Mouse (Mus musculus): ENCODE results near the gene Ehd2. TPM values are rescaled to one million over a fixed set of nuclear protein-coding genes. Genes with fewer than 3 reads are reported as not detected.

Ehd2 gene
- total RNA-seq, 2 experiments from 2014 or later = 93.1 to 131 TPM

DNA sequence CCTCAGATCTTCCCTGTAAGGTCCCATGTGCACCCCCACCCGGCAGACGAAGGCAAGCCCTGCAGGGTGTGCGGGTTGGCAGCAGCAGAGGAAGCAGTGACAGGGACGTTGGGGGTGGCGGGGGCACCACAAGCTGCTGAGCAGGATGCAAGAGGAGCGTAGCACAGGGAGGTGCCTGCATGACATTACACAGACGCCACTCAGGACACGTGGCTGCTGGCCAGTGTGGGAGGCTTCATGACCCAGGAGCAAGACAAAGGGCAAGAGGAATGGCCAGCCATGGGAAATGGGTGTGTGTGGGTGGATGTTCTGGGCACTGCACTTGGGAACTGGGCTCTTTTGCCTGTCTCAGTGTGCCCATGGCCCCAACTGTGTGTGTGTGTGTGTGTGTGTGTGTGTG lies 12.9 kb upstream of the Ehd2 start:
- peak; percentile 38 to 47 for DNase-seq
- intact Hi-C loops (cut with DNase I) = loop anchor here (10.0 kb wide), 1 partner anchor 285 kb away; no protein-coding TSS in a partner anchor

DNA sequence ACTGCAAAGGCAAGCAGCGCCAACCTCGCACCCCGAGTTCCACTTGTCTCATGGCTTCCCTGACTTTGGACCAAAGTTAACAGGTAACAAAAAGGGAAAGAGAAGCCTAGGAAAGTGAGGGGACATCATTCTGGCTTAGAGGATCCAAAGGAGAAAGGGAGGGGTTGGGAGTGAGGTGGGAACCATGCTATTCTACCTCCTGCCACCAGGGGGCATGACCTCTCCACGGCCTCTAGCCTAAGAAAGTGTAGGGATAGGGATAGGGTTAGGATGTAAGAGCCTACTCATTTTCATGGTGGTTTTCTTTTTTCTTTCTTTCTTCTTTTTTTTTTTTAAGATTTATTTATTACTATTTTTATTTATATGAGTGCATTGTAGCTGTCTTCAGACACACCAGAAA lies 8.5 kb upstream of the Ehd2 start:
- intact Hi-C loops (cut with DNase I) = loop anchor here (2.0 kb wide), 1 partner anchor 177 kb away; no protein-coding TSS in a partner anchor
- peak; percentile 69 to 70 for DNase-seq

DNA sequence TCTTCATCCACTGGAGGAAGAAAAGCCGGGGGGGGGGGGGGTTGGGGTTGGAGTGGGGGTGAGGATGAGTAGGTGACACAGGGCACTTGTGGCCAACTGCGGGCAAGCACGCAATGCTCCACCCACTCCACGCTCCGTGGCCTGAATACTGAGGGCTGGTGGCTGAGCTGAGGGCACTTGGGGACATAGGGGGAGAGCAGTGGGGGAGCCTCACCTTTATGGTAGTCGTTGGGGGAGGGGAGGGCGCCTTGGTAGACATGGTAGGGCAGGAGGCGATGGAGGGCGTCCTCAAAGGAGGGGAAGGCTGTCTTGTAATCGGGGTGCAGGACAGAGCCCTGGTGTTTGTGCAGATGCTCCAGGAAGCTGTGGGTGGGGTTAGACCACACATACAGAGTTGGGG lies 8.1 kb upstream of the Ehd2 start:
- intact Hi-C loops (cut with DNase I) = no loop called here
- no peak for DNase-seq

DNA sequence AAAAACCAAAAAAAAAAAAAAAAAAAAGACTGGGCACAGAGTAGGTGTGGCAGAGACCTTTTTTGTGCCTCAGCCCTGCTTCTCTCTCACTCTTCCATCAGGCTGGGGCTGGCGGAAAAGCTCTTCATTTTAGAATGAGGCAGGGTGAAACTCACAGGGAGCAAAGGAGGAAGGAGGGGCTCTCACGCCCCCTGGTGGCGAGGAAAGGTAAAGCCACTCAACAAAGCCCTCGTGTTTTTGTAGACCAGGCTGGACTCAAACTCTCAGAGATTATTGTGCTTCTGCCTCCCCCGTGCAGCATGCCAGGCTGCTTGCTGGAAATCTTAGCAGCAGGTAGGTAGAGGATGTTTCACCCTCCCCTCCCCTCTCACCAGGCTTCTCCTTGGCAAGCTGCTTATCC lies 7.3 kb upstream of the Ehd2 start:
- DNase-seq = peak; percentile 76 to 77
- intact Hi-C loops (cut with DNase I) = no loop called here

DNA sequence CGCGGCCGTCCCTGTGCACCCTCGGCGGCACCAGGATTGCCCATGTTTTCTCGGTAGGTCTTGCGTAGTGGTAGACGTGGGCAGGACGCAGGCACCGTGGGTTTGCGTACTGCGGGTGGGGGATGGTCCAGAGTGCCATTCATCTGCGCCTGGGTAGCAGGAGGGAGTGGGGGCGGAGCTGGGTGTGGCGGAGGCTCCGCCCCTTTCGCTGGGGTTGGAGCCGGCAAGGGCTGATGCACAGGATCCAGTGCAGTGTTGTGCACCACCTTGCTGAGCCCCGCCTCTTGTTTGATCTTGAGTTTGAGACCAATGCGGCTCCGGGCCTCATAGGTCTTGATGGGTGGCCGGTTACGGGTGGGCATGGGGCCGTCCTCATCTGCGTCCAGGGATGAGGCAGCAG lies 4.9 kb upstream of the Ehd2 start:
- DNase-seq = no peak
- intact Hi-C loops (cut with DNase I) = no loop called here

DNA sequence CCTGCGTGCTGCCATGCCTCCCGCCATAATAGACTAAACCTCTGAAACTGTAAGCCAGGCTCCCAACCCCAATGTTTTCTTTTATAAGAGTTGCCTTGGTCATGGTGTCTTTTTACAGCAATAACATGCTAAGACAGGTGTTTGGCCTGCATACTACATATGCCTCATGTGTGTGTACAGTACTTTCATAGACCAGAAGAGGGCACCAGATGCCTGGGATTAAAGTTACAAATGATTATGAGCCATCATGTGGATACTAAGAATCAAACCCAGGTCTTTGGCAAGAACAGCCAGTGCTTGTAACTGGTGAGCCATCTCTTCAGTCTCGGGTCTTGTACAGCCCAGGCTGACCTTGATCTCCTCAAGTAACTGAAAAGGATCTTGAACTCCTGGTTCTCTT lies 2.3 kb upstream of the Ehd2 start:
- no peak for DNase-seq
- intact Hi-C loops (cut with DNase I) = no loop called here

DNA sequence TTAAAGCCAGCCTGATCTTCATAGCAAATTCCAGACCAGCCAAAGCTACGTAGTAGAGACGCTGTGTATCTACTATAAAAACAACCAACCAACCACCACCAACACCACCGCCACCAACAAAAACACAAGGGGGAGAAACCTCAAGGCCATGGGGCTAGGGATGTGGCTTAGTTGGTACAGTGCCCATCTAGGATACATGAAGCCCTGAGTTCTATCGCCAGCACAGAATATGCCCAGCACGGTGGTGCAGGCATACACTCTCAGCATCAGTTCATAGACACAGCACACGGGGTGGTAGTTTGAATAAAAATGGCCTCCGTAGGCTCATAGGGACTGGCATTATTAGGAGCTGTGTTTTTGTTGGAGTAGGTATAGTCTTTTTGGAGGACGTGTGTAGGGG lies 955 bp upstream of the Ehd2 start:
- DNase-seq = no peak
- intact Hi-C loops (cut with DNase I) = no loop called here

DNA sequence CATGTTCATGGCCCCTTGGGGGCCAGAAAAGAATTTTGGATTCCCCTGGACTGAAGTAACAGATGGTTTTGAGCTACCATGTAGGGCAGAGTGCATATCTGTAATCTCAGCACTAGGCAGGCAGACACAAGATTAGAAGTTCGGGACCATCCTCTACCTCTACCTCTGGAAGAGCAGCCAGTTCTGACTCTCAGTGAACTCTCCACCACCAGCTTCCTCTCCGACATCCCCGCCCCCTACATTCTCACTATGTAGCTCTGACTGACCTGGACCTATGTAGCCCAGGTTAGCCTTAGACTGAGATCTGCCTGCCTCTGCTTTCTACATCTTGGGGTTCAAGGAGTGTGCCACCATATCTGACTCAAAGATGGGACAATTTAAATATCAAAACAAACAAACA lies 878 bp downstream of the Ehd2 start:
- intact Hi-C loops (cut with DNase I) = no loop called here
- DNase-seq = no peak

DNA sequence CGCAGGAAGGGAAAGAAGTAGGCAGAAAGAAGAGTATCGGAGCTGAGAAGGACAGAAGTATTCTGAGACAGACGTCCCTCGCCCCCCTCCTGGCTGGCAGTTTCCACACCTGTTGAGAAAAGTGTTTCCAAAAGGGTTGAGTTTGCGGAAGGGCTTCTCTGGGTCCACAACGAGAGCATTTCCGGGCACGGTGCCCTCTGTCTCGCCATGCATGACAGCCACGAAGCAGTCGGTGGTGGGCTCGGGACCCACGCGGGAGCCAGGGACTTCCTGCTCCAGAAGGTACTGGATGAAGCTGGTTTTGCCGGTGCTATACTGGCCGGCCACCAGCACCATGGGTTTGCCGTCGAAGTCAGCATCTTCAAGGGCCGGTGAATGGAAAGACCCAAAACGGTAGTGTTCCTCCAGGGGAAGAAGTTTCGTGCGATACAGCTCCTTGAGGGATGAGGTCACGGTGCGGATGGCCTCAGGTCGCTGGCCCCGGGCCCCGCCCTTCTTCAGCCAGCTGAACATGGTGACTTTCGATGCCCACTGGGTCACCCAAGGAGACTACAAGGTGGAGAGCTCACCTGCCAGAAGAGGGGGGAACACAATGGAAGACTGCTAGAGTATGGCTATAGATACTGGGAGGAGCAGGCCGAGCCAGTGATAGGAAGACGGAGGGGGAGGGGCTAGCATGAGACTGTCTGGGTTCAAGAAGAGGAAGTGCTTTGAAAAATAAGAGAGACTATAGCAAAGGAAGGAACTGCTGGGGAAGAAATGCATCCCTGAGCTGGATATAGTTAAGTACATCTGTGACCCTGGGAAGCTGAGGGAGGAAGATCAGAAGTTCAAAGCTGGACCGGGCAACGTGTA lies 3.3 kb downstream of the Ehd2 start:
- intact Hi-C loops (cut with DNase I) = no loop called here
- no peak for DNase-seq

DNA sequence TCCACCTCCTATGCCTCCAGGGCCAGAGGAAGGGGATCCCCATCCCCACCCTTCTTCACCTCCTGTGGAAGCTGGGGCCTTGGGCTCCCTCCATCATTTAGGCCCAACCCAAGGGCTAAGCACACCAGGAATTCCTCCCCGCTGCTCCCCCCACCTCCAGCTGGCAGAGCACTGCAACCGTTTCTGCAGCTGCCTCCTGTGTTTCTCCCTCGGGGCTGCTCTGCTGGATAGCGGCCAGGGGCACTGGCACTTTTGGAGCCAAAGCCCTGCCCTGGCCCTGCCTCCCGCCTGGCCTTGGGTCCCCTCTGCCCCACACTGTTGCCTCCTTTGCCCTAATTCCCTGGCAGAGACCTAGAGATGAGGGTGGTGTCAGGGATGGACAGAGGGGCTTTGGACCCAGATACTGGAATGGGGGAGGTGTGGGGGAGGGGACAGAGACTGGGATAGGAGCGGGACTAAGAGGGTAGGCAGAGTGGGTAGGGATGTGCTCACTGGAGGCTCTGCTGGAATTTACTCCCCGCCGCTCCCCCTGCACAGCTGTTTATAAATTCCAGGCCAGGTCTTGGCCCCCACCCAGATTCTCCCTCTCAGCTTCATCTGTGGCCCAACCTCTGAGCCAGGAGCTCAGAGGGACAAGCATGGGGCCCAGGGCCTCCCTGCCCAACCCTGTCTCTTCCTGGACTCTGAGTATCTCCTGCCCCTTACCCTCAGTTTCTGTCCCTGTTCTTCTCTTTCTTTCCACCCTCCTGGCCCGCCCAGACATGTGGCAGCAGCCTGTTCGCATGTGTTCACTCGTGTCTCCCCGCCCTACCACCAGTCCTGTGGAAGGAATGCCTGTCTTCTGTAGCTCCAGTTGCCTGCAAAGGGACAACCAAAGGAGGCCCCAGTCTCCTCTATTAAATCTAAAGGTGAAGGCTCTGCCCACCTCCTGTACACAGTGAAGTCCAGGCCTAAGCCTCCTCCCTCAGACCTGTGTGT lies 4.8 kb downstream of the Ehd2 start:
- intact Hi-C loops (cut with DNase I) = loop anchor here (1.0 kb wide), 1 partner anchor 28 kb away; no protein-coding TSS in a partner anchor
- peak; percentile 90 to 92 for DNase-seq

DNA sequence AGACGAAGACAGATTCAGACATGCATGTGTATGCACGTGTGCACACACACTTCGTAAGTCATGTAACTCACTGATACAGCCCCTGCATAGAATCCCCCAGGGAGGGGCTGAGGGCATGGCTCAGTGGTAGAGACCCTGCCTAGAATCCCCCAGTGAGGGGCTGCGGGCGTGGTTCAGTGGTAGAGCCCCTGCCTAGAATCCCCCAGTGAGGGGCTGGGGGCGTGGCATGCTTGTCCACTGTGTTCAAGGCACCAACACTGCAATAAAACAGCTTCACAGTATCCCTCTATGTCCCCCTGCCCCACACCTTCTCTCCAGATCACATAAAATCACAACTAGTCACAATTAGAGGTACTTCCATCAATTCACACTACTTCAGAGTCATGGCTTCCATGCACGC lies 5.6 kb downstream of the Ehd2 start:
- intact Hi-C loops (cut with DNase I) = loop anchor here (1.0 kb wide), 1 partner anchor 27 kb away; no protein-coding TSS in a partner anchor

DNA sequence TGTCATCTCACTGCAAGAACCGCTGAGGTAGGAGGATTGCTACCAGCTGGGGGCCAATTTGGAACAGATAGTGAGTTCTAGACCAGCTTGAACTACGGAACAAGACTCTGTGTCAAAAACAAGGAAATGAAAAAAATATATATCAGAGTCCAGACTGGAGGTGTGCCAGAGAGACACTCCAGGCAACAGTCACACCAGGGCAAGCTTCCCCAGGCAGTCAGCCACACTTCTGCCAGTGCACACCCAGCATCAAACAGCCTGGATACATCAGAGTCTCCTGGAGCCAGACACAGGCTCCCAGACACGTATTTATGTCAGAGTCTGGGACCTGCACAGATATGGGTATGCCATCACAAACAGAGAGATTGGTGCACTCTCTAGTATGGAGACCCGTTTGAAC lies 6.1 kb downstream of the Ehd2 start:
- no peak for DNase-seq
- intact Hi-C loops (cut with DNase I) = no loop called here

More for the DNA sequence above, 5.6 kb downstream of the Ehd2 start:
- no peak for DNase-seq

DNA sequence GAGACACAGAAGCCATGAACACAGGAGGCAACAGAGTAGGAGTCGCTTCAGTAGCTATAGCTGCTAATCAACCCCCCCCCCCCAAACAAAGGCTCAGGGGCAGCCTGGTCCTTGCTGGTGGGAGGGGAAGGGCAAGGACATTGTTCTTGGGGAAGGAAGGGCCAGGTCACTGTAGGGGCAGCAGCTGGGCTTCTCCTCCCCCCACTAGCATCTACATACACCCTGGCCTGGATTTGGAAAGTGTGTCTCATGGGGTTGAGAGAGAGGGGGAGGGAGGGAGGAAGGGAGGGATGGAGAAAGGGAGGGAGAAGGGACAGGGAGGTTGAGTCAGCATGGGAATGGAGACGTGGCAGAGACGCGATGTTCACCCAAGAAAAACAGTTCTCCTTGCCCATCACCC lies 6.7 kb downstream of the Ehd2 start:
- no peak for DNase-seq
- intact Hi-C loops (cut with DNase I) = no loop called here

DNA sequence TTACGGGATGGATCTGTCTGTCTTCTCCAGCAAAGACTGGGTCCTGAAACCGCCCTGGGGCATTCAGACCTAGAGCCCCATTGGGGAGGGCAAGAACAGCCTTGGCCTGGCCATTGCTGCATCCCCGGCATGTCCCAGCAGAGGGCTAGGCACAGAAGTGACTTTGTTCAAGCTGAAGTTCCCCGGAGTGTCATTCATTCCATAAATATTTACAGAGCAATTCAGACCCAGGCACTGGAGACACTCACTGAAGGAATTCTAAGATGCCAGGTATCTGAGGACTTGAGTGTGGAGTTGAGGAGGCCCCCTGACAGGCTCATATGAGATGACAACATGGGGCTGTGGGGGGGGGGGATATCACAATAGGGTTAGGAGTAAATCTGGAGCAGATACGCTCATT lies 11.2 kb downstream of the Ehd2 start:
- DNase-seq = no peak
- intact Hi-C loops (cut with DNase I) = loop anchor here (10.0 kb wide), 1 partner anchor 889 kb away; the partner anchor contains the start of gene Prkd2

DNA sequence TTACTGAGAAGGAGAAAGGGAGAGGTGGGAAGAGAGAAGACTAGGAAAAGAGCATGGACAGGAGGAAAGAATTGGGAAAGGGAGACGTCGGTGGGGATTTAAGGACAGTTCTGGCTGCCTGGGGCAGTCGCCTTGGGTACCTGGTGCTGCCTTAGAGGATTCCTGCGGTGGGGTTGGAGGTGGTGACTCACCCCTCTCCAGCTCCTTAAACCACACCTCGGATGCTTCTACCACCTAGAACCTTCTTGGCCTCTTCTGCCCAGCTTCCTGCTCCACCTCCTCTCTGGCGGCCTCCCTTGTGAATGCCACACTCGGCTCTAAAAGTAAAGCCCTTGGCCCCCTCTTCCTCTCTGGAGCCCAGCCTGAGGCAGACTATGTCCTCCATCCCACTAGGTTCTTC lies 11.9 kb downstream of the Ehd2 start:
- intact Hi-C loops (cut with DNase I) = loop anchor here (10.0 kb wide), 1 partner anchor 889 kb away; the partner anchor contains the start of gene Prkd2
- peak in 1 of 2 experiments; percentile 60 for DNase-seq

DNA sequence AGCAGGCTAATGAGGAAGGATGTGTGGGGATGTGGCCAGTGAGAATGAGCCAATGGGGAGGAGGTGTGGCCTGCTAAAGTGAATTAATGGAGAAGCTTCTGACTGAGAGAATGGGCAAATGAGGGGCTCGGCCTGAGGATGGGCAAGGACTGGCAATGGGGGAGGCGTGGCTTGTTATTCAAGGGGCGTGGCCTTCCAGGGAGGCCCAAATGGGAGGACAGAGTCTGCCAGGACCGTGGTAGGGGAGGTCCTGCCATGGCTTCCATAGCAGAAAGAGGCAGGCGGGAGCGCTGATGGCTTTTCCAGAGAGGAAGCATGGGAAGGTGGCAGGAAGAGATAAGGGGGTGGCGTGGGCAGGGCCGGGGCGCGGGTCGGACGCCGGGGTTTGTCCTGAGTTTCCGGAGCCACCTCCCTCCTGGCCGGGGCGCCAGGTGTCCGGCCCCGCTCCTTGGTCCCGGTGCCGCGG lies 12.4 kb downstream of the Ehd2 start:
- DNase-seq = peak; percentile 75 to 78
- intact Hi-C loops (cut with DNase I) = loop anchor here (10.0 kb wide), 1 partner anchor 890 kb away; the partner anchor contains the start of gene Prkd2

DNA sequence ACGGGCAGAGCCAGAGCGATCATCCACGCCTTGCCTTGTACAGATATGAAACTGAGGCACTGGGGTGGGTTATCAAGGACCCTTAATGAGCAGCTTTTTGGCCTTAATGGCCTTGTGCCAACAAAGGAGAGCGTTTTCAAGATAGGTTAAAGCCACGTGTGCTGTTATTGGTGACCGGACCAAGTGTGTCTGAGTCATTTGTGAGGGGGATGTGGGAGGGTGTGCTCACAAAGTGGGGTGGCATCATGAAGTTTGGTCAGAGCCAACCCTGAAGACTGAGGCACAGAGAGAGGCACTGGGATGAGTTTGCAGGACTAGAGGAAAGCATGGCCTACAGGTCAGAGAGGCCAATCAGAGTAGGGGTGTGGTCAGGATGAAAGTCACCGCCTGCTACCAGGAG lies 12.9 kb downstream of the Ehd2 start:
- DNase-seq = no peak
- intact Hi-C loops (cut with DNase I) = loop anchor here (10.0 kb wide), 1 partner anchor 890 kb away; the partner anchor contains the start of gene Prkd2

DNA sequence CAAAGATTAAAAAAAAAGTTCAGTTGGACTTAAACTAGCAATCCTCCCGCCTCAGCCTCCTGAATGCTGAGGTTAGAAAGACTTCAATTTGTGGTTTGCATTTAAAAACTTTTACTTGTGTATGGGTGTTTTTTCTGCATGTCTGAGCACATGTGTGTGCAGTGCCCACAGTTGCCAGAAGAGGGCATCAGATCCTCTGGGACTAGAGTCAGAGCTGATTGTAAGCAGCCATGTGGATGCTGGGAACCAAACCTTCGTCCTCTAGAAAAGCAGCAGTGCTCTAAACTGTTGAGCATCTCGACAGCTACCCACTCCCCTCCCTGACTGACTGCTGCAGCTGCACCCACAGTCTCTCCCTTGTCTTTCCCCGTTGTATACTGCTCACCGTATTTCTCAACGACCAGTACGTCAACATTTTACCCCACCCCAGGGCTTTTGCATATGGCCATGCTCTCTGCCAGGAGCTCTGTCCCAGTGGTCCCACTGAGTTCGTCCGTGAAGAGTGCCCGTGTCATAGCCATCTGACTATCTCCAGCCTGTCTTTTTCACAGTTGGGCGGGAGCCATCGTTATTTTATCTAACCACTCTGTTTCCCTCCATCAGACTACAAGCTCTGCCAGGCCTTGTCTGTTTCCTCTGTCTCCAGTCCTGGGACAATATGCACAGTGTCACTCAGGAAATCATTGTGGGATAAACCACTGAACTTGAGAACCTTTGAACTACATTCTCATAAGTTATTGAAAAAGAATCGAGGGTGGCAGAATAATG lies 13.9 kb downstream of the Ehd2 start:
- intact Hi-C loops (cut with DNase I) = loop anchor here (10.0 kb wide), 1 partner anchor 891 kb away; the partner anchor contains the start of gene Prkd2
- DNase-seq = no peak

DNA sequence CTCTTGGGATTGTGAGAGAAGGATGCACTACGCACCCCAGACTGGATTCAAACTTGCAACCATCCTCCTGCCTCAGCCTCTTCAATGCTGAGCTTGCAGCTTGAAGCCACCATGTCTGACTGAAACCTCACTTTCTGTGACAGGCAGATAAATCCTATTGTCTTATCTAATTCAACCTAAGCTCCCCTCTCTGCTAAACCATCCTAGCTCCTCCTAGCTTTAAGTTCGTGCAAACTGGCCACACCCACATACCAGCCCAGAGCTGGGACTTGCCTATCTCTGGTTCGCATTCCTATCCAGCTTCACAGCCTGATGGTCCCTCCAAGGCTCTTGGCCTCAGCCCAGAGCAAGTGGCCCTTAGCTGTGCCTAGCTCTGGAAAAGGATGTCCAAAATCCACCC lies 15.0 kb downstream of the Ehd2 start:
- intact Hi-C loops (cut with DNase I) = loop anchor here (10.0 kb wide), 1 partner anchor 892 kb away; the partner anchor contains the start of gene Prkd2
- no peak for DNase-seq

DNA sequence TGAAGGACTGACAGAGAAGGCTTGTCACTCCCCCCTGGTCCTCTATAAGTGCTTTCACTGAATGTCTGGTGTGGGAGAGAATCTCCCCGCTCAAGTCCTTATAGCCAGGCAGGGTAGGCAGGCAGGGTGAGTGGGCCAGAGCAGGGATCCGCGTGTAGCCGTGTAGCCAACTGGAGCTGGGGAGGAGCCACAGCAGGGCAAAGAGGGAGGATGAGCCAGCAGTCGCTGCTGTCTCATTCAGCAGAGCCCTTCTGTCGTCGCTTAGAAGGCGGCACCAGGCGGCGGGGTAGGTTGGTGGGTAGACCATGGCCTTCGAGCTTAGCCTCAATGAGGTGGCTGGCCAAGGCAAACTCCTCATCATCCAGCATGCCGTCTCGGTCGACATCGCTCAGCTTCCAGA lies 17.4 kb downstream of the Ehd2 start:
- DNase-seq = no peak
- intact Hi-C loops (cut with DNase I) = loop anchor here (10.0 kb wide), 1 partner anchor 895 kb away; the partner anchor contains the start of gene Prkd2

Data from heart, postnatal 36 days (tissue).